Mouse (Mus musculus) lung, postnatal 0 days (tissue): Measurements from ENCODE around the gene Rasgrf2. TPM values are rescaled to one million over a fixed set of nuclear protein-coding genes. Genes with fewer than 3 reads are reported as not detected.
"Not testable (repeated sequence)": the region's sequence is repeated elsewhere in the genome, so short reads cannot be mapped to it uniquely, and the experiment has no call there.

Source experiments
- ATAC-seq: fragments of 200-750 bp; cut with Nextera tagmentation; 2 replicates; pipeline ENCODE4 v1.8.0; 2017; ENCODE audit warnings: moderate library complexity
- DNase-seq: peaks from one replicate; pipeline ENCODE4 v3.0.0-alpha.2; 2016; ENCODE audit warnings: low spot score
- H3K27ac ChIP-seq: fragments of 300-500 bp; sonication (generic); 2 replicates; pipeline ENCODE4 v1.5.1; 2014; ENCODE audit warnings: antibody characterized with exemption, mild to moderate bottlenecking, low read length, mixed read lengths
- H3K27me3 ChIP-seq: fragments of 300-500 bp; sonication (generic); replicated peaks from 2 replicates; pipeline ENCODE4 v1.6.1; 2014; ENCODE audit warnings: low read length, mixed read lengths; ENCODE audit not compliant: insufficient read depth
- H3K36me3 ChIP-seq: fragments of 300-500 bp; sonication (generic); 2 replicates; pipeline ENCODE4 v1.6.1; 2014; ENCODE audit warnings: low read length, mixed read lengths; ENCODE audit not compliant: insufficient read depth
- H3K4me1 ChIP-seq: fragments of 300-500 bp; sonication (generic); 2 replicates; pipeline ENCODE4 v1.6.1; 2014; ENCODE audit warnings: antibody characterized with exemption, low read depth, low read length, mixed read lengths; ENCODE audit not compliant: insufficient read depth
- H3K4me2 ChIP-seq: fragments of 300-500 bp; sonication (generic); replicated peaks from 2 replicates; pipeline ENCODE4 v1.6.1; 2014; ENCODE audit warnings: low read depth, mild to moderate bottlenecking, low read length, moderate library complexity, mixed read lengths
- H3K4me3 ChIP-seq: fragments of 300-500 bp; sonication (generic); 2 replicates; pipeline ENCODE4 v1.5.1; 2014; ENCODE audit warnings: low read depth, low read length
- H3K9ac ChIP-seq: fragments of 300-500 bp; sonication (generic); replicated peaks from 2 replicates; pipeline ENCODE4 v1.6.1; 2014; ENCODE audit warnings: low read depth, mild to moderate bottlenecking
- H3K9me3 ChIP-seq: fragments of 300-500 bp; sonication (generic); 2 replicates; pipeline ENCODE4 v1.6.1; 2016; ENCODE audit warnings: low read length, mixed read lengths
- CTCF ChIP-seq: IDR thresholded peaks from 2 replicates; pipeline ENCODE4 v1.5.1; 2016; ENCODE audit warnings: antibody characterized with exemption, mild to moderate bottlenecking
- EP300 ChIP-seq: IDR thresholded peaks from 2 replicates; pipeline ENCODE4 v1.6.1; 2016; ENCODE audit warnings: antibody characterized with exemption, mild to moderate bottlenecking, control low read depth
- WGBS: fragments of 180-500 bp; shearing (Covaris S2); extraction: QIAGEN DNeasy Blood & Tissue Kit; methylation state at CpG from one replicate; pipeline ENCODE4 v1.1.7; 2014; 5-methylcytosine and 5-hydroxymethylcytosine counted together
- polyA plus RNA-seq: library from polyadenylated mRNA; unstranded; fragments of >200 nt; fragmentation: Nextera tagmentation; extraction: Ambion mirVana; gene quantifications from 2 replicates; pipeline ENCODE4 v1.2.1, GENCODE M21; 2015

The Rasgrf2 gene
- 4.0 and 5.3 TPM in 2 replicates for polyA plus RNA-seq

DNA sequence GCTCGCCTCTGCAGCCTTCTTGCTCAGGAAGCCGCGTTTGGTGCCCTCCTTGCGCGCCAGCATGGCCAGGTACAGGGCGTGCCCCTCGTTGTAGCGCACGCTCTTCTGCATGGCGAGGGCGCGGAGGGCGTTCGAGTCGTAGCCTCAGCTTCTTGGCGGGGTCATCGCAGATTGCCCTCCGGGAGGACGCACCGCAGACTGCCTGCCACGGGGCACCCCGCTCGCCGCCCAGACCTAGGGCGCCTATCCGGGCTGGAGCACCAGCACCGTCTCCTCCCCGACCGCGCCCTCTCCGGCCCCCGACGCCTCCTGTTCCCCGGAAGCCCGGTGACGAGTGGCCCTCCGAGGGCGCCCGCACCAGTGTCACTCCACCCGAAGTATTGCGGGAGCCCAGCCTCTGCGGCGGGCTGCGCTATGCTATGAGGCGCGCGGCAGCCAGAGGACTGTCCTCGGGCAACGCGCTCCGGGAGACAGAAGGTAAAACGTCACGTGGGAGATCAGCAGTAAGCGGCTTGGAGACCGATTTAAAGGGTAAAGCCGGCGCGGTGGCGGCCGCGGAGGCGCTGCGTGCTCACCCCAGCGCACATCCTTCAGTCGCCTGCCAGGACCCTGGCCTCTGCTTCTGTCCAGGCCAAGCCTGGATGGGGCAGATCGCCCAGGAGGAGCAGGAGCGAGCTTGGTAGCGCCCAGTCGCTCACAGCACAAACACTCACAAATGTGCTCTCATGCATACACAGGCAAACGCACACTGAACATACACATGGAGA, at the start of gene Rasgrf2:
Gene Rasgrf2, minus strand, starts transcription at position 273 of the 767 bp plus-strand sequence.
- WGBS = under 1% methylated on average over 67 of the region's 70 CpGs

DNA sequence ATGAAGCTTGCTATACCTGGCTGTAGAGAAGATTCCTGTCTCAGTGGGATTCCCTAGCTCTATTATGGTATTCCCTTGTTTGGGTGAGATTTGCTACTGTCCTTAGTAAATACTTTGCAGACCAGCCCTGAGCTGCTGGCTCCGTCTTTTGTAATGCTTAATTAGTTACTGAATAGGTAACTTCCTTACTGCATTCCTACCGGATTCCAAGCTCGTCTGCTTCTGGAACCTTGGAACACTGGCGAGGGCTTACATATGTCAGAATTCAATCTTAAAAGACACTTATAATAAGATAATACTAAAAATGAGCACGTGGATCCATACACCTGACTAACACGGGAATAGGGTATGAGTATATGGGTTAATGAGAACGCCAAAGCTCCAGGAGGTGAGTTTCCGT, 41.2 kb upstream of the Rasgrf2 start:
- ATAC-seq, H3K4me2 ChIP-seq, H3K9me3 ChIP-seq, DNase-seq, H3K27ac ChIP-seq, H3K9ac ChIP-seq, H3K4me3 ChIP-seq, H3K36me3 ChIP-seq, H3K4me1 ChIP-seq, H3K27me3 ChIP-seq: not testable (repeated sequence)
- 81% methylated on average over 8 of the region's 8 CpGs for WGBS

More for the DNA sequence above, at the start of gene Rasgrf2:
- H3K9me3 ChIP-seq = no peaks in the 10 kb centered on the region
- H3K27me3 ChIP-seq = no peaks in the 10 kb centered on the region; the same call in 1 of the 2 replicates
- peaks cover 4% of the 10 kb centered on the region; the same call in 1 of the 2 replicates for H3K4me1 ChIP-seq
- no peaks in the 10 kb centered on the region for H3K36me3 ChIP-seq
- H3K27ac ChIP-seq = no peak within 1 kb of the TSS
- H3K9ac ChIP-seq = no peak within 1 kb of the TSS
- DNase-seq (peak; percentile 26), ATAC-seq (peak; percentile 79)
- H3K4me3 ChIP-seq = peak within 1 kb of the TSS; percentile 49
- peak within 1 kb of the TSS; percentile 86 for H3K4me2 ChIP-seq
- no peak for TF ChIP-seq EP300
- TF ChIP-seq CTCF = no peak

DNA sequence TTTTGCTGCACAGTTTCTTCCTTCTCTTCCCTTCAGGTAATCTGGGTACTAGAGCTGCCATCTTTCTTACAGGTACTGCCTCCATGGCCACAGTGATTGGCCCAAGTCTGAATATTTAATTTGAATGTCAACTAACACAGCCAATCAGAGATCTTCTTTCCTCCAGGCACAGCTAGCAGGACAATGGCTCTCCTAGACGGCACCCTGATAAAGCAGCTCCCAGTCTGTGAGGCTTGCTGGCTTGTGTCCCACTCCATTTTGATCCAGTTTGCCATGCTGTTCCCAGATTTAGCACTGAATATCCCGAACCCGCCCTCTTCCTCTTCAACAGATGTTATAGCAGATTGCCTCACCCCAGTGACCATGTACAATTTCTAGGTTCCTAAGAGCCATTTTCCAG, 19.1 kb upstream of the Rasgrf2 start:
- 68% methylated on average over 3 of the region's 3 CpGs for WGBS
- Histone ChIP-seq H3K4me3 (no peak overlapping the region), H3K36me3 (no peaks in the 10 kb centered on the region), H3K27me3 (no peaks in the 10 kb centered on the region), H3K4me1 (no peaks in the 10 kb centered on the region), H3K9ac (no peak overlapping the region), H3K9me3 (peaks cover 3% of the 10 kb centered on the region; the same call in 1 of the 2 replicates), H3K27ac (no peak overlapping the region), H3K4me2 (no peak overlapping the region)
- ATAC-seq (peak; percentile 33; the same call in 1 of the 2 replicates), DNase-seq (no peak)
- no peak for TF ChIP-seq CTCF
- TF ChIP-seq EP300 = no peak

DNA sequence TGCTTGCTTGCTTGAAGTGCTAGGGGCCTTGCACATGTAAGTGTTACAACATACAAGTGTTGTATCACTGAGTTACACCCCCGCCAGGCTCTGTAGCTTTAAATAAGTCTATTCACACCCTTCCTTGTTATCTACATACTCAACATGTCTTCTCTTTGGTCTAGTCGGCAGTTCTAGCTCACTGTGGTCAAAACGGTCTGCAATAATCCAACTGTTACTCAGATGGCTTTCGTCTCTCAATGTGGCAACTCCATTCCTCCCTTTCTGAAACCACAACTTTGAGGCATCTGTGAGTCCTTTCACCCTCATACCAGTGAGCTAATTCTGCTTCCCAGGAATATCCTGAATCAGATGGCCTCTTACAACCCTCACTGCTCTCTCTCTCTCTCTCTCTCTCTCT, 17.4 kb upstream of the Rasgrf2 start:
- 71% methylated on average over 4 of the region's 4 CpGs for WGBS
- H3K27me3 ChIP-seq = no peaks in the 10 kb centered on the region
- ATAC-seq (no peak), DNase-seq (no peak)
- no peak overlapping the region for H3K27ac ChIP-seq
- no peaks in the 10 kb centered on the region for H3K4me1 ChIP-seq
- H3K9me3 ChIP-seq = peaks cover 10% of the 10 kb centered on the region; the same call in 1 of the 2 replicates
- TF ChIP-seq EP300 (no peak), CTCF (no peak)
- H3K36me3 ChIP-seq = no peaks in the 10 kb centered on the region
- no peak overlapping the region for H3K4me3 ChIP-seq
- H3K9ac ChIP-seq = no peak overlapping the region
- no peak overlapping the region for H3K4me2 ChIP-seq

DNA sequence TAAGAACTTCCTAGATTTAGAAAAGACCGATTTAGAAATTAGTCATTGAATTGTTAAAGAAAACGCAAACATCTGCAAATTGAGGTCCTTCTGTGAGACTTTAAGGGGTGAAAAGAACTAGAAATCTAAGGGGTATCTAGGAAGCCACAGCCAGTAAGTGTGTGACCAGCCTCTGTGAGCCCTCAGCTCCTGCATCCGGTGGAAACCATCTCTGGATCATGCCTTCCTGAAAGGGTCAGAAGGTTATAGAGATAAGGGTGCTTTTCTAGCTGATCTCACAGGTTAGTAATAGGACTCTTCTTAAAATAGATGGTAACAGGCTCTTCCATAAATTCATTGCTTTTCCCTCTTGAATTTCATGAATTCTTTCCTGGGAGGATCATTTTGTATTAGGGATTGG, 3.3 kb upstream of the Rasgrf2 start:
- H3K9me3 ChIP-seq = no peaks in the 10 kb centered on the region
- H3K27ac ChIP-seq = no peak overlapping the region
- ATAC-seq (no peak), DNase-seq (no peak)
- H3K36me3 ChIP-seq = no peaks in the 10 kb centered on the region
- H3K9ac ChIP-seq = no peak overlapping the region
- no peaks in the 10 kb centered on the region; the same call in 1 of the 2 replicates for H3K27me3 ChIP-seq
- H3K4me1 ChIP-seq = peaks cover 4% of the 10 kb centered on the region; the same call in 1 of the 2 replicates
- no peak for TF ChIP-seq EP300
- TF ChIP-seq CTCF = no peak
- H3K4me2 ChIP-seq = no peak overlapping the region
- no peak overlapping the region for H3K4me3 ChIP-seq
- WGBS = 60% methylated on average over 3 of the region's 3 CpGs

DNA sequence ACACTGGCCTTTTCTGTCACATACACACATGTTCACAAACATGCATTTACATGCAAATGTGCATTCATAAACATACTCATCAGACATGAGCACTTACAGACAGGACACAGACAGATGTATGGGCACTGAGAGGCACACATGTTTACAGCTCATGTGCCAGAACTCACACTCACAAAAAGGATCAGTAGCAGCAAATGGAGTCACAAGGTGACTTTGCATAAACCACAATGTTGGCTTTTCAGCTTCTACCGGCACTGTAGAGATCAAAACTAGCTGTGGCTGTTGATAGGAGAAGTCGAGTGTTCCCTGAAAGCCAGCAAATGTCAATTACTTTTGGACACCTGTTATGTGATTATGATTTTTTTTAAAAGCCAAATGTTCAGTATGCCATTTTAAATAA, 1.1 kb upstream of the Rasgrf2 start:
- H3K9me3 ChIP-seq = no peaks in the 10 kb centered on the region

More for the DNA sequence above, 1.1 kb upstream of the Rasgrf2 start:
- no peaks in the 10 kb centered on the region for H3K36me3 ChIP-seq
- DNase-seq (no peak), ATAC-seq (no peak)
- no peak overlapping the region for H3K9ac ChIP-seq
- H3K4me1 ChIP-seq = peaks cover 4% of the 10 kb centered on the region; the same call in 1 of the 2 replicates
- WGBS = 46% methylated on average over 2 of the region's 2 CpGs
- H3K27ac ChIP-seq = no peak overlapping the region
- no peak overlapping the region for H3K4me2 ChIP-seq
- no peak overlapping the region for H3K4me3 ChIP-seq
- TF ChIP-seq CTCF (no peak), EP300 (no peak)
- no peaks in the 10 kb centered on the region; the same call in 1 of the 2 replicates for H3K27me3 ChIP-seq
